Mouse (Mus musculus): Measurements from ENCODE around the gene St3gal4.

Gene St3gal4

GRCm38 (mm10) chr9:35128564-35128963 lies 9.5 kb upstream of the St3gal4 start:
- no peak for DNase-seq (ENCODE audit: extremely low spot score)

DNA sequence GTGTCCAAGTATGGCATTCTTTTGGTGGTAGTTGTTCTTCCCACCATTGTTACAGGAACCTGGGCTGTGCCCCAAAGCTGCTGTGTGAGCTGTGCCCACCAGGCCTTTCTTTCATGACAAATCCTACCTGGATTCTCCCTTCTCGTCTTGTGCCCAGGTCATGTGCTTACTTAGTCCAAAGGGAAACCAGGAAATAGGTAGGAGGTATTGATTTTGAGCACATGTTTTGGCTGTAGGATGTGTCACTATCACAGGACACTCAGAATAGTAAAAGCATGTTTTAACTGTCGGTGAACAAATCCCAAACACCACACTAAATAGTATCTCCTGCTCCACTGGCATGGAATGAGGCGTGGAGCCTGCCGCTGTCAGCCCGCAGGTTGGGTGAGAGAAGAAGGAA lies 8.5 kb upstream of the St3gal4 start:
- DNase-seq (ENCODE audit: extremely low spot score), result no peak

- no peak for DNase-seq (ENCODE audit: extremely low spot score)
These were observed 8.1 kb upstream of the St3gal4 start for GRCm38 (mm10) chr9:35127147-35127546.

GRCm38 (mm10) chr9:35124678-35124955 lies 5.5 kb upstream of the St3gal4 start:
- DNase-seq (ENCODE audit: extremely low spot score), result no peak

GRCm38 (mm10) chr9:35123804-35124677 lies 5.0 kb upstream of the St3gal4 start:
- DNase-seq (ENCODE audit: extremely low spot score), result no peak

DNA sequence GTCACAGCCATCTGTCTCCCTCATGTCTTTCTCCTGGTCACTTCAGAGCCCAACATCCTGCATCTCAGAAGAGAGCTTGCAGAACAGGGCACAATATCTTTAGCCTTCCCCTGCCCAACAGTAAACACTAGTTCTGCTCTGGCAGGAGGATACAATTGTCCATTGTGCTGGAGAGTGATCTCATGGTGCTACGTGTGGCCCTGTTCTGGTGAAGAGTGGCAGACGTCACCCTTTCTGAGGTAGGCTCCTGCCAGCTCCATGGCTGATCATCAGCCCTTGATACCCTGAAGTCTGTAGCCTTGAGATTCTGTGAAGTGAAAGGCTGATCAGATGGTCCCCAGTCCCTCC lies 4.4 kb upstream of the St3gal4 start:
- no peak for DNase-seq (ENCODE audit: extremely low spot score)

GRCm38 (mm10) chr9:35122551-35123266 lies 3.6 kb upstream of the St3gal4 start:
- DNase-seq (ENCODE audit: extremely low spot score), result no peak

DNA sequence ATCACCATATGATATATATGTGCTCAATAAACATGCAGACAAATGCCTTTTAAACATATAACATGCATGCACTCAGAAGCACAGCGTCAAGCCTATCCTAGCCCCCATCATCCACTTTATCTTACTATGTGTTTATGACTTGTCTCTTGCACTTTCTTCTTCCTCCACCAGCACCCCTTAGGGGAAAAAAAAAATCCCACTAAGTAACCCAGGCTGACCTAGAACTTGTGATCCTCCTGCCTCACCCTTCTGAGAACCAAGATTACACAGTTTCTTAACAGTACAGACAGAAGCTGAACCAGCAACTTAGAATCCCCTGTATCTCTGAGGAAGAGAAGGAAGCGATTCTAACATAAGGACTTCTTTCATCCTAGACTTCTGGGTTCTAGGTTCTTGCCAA lies 505 bp downstream of the St3gal4 start:
- no peak for DNase-seq (ENCODE audit: extremely low spot score)

DNA sequence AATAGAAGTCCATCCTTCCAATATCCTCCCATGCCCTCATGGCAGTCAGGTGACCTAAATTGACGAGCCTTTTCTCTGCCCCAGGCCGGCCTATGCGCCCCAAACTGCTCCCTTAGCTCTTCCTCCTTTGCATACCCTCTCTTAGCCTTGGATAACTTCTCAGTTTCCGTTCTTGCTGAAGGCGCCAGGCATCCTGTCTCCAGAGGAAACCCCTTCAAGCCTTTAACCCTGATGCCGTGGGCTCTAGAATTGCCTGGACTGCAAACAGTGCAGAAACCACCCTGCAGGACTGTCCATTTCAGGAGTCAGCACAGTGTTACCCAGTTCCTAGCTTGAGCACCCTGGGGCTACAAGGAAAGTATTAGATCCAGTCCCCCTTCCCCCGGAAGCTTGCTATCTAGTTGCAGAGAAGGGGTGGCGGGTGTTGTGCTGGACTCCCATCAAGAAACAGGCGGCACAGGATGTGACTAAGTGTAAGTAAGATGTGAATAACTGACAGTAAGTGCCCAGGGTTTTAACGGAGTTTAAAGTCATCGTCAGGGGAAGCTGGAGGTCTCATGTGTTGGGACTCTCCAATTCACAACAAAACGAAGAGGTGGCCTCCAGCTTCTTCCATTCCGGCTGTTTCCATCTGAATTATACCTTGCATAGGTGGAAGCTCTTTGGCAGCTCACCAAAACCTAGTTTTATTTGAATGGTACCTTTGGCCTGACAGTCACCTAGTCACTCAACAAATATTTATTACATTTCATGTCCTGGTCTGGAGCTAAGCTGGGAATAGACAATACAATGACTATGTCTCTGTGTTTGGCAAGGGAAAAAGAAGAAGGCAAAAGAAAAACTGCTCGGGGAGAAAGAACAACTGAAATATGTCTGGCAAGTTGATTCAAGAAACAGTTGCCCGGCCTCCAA lies 1.4 kb downstream of the St3gal4 start:
- peak; percentile 51 for DNase-seq (ENCODE audit: extremely low spot score)

- DNase-seq (ENCODE audit: extremely low spot score), result peak; percentile 88
These were observed 2.4 kb downstream of the St3gal4 start for GRCm38 (mm10) chr9:35116391-35117381.

DNA sequence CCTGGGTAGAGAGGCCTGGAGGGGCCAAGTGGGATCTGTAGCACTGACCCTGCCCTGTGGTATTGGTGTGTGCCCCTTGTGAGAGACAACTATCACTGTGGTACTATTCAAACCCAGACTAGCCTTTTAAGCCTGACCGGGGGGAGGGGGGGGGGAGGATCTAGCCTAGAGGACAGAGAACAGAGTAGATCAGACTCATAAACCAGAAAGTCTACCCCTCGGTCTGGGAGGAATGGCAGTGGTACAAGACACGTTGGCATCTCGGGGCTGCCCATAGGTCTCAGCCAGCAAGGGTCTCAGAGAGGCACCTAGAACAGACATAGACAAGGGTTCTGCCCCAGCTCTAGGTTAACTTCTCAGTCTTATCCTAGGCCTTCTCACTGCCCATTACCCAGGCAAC lies 3.3 kb downstream of the St3gal4 start:
- no peak for DNase-seq (ENCODE audit: extremely low spot score)

- DNase-seq (ENCODE audit: extremely low spot score), result no peak
These were observed 3.8 kb downstream of the St3gal4 start for GRCm38 (mm10) chr9:35115299-35115698.

DNA sequence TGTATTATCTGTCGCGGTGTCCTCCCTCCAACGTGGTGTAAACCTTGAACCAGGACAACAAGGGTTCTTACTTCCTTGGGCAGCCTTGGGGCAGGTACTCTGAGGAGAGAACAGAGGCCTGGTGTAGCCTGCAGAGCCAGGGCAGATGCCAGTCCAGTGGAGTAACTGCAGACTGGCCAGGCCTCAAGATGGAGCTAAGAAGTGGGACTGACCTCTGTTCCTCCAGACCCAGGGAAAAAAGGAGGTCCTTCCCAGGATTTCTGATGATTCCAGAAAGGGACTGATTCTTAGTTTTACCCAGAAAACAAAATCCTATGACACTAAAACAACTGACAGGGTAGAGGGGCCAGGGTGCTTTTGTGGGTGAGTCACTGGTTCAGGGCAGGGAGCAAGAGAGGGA lies 4.8 kb downstream of the St3gal4 start:
- no peak for DNase-seq (ENCODE audit: extremely low spot score)

DNA sequence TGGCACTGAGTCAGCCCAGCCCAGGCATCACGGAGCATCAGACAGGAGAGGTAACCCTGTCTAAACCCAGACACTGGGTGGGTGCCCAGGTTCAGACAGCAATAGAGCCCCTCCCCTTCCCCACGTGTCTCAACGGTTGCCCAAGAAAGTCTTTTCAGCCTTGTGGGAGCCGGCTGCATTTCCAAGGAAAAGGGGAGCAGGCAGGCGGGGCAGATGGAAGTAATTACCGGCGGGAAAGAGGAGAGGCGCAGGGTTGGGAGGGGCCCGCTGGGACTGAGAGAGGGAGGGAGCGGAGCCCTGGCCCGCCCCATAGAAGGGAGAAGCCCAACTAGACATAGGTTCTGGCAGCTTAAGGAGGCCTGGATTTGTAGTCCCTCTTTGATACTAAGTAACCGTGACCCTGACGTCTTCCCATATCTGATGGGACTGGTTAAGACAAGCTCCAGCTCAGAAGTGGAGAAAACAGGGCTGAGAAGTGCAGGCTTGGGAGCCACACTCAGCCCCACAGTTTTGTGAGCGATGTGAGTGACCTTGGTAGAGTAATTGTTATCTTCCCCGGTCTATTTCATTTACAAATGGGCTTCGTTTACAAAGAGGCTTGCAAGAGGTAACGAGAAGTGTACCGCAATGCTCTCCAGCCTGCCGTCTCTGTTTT lies 7.0 kb downstream of the St3gal4 start:
- peak; percentile 59 for DNase-seq (ENCODE audit: extremely low spot score)

DNA sequence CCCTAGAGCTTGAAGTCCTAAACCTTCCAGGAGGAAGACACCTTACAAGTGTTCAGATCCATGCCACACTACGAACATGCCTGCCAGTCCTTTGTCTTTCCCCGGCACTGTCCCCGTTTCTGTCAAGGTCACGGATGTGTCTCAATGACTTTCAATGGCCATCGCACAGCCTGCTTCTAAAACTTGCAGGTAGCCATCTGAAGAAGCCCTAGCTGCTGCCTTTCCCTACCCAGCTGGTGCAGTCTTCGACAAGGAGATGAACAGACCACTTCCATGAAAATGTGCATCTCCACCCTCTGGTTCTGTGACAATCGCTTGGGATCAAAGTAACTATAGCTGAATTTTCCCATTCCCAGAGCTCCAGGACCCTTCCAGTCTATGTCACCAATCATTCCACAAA lies 7.6 kb downstream of the St3gal4 start:
- DNase-seq (ENCODE audit: extremely low spot score), result no peak

DNA sequence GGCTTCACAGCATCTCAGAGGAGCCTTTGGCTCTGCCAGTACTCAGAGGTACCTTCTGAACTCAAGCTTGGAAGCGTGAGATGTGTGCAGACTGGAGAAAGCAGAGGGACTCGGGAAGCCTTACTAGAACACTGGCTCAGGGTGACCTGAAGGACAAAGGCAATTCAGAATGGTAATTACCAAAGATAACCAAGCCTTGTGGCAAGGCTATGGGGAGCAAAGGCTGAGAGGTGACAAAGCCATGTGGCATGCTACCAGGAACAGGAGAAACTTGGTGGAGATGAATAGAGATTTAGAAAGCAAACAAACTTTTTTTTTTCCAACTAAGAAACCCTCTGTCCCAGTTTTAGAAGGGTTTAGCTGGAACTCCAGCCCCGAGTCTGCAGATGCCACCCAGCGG lies 8.5 kb downstream of the St3gal4 start:
- no peak for DNase-seq (ENCODE audit: extremely low spot score)

DNA sequence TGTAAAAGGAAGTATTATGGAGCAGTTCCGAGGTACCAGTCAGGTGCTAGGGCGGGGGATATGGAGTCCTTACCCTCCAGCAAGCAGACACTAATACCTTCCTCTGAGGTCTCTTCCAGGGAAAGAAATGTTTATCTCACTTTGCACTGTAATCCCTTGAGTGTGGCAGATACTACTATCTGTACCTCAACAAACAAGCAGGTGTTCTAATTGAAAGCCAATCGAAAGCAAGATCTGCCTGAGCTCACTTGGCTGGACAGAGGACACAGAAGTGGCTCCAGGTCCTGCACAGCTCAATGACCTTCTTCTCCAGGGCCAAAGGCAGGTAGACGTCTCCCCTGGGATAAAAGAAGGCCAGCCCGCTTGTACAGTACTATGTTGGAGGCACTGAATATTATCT lies 9.0 kb downstream of the St3gal4 start:
- DNase-seq (ENCODE audit: extremely low spot score), result no peak

DNA sequence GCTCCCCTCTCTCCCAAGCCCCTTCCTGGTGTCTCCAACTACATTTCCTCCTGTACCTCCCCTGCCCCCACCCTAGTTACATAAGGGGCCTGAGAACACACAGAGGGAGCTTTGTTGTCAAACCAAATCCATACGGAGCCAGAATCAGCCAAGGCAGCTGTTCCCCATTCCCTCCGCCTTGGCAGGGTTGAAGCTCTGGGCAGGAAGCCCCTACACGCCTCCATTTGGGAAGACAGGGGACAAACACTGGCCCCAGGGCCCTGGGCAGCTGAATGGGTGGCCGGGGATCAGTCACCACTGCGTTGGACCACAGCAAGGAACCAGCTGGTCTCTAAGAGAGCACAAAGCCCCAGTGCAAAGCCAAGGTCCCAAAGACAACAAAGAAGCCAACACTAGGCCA lies 10.2 kb downstream of the St3gal4 start:
- no peak for DNase-seq (ENCODE audit: extremely low spot score)

DNA sequence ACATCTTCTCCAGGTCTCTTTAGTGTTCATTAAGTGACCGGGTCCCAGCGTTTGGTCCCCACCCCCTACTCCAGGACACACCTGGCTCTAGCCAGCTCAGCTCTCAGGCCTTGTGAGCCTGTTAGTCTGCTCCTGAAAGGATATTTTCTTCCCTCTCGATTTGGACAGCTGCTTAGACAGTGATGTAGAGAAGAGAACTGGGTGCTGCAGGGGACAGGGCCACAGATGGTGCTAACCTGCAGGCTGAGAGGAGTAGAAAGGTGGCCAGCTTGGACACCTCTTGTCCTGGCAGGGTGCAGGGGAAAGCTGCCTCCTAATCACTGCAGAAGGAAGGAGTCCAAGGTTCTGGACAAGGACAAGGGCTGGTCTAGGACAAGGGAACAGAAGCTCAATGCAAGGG lies 11.0 kb downstream of the St3gal4 start:
- no peak for DNase-seq (ENCODE audit: extremely low spot score)

DNA sequence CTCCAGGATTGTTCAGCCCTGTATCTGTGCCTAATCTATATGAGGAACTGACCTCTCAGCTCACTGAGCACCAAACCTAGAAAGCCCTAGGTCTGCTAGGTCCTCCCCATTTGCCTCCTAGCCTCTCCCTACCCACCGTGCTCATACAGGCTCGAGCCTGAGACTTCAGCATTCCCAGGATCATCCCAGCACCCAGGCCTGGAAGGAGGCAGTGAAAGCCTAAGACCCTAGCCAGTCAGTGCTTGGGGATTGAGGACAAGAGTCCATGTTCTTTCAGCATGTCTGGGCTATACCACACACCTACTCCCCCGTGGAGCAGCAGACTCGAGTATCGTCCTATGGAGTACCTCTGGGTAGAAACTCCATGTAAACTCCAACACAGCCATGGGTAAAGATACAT lies 11.7 kb downstream of the St3gal4 start:
- DNase-seq (ENCODE audit: extremely low spot score), result no peak

Measured in embryo, embryonic 9.5 days (tissue).